Mouse (Mus musculus) heart, postnatal 14 days (tissue): ENCODE results near the gene Cys1. TPM values are rescaled to one million over a fixed set of nuclear protein-coding genes. Genes with fewer than 3 reads are reported as not detected.

Source experiments
- total RNA-seq, 2 experiments: library from RNA; stranded (reverse); gene quantifications; 2 replicates each; pipeline ENCODE4 v1.2.3; 2021

Gene Cys1
- total RNA-seq, 2 experiments from 2014 or later = 5.5 to 6.0 TPM

Other genes starting within 250 kb of the Cys1 start
- gene Taf1b, start 183.5 kb downstream of the Cys1 start, total RNA-seq = 10 to 100 TPM; 10.4 to 10.6 TPM
- under 1 TPM; 0.44 to 0.84 TPM for gene Grhl1, start 109.5 kb downstream of the Cys1 start, total RNA-seq
- gene Klf11, start 30.5 kb downstream of the Cys1 start, total RNA-seq = 10 to 100 TPM; 17.5 to 19.5 TPM
- gene Rrm2, start 26.4 kb upstream of the Cys1 start, total RNA-seq = 10 to 100 TPM in 1 of 2 experiments, 1 to 10 TPM in 1; 9.2 to 20.7 TPM
- gene Mboat2, start 149.1 kb upstream of the Cys1 start, total RNA-seq = 10 to 100 TPM; 12.6 to 14.6 TPM